Mouse (Mus musculus): Measurements from ENCODE around the gene Dna2. TPM values are rescaled to one million over a fixed set of nuclear protein-coding genes. Genes with fewer than 3 reads are reported as not detected.

Dna2 gene
- polyA plus RNA-seq, 1 experiment from 2014 or later = 29.4 TPM

- peaks cover 68% of the 10 kb centered on the region for H3K36me3 ChIP-seq
- no peak overlapping the region for H3K4me3 ChIP-seq (replicated peaks)
- no peaks in the 10 kb centered on the region for H3K27me3 ChIP-seq
- no peak overlapping the region for H3K9ac ChIP-seq
- ATAC-seq (ENCODE audit: low read depth) = no peak
- H3K4me1 ChIP-seq (replicated peaks) = peaks cover 24% of the 10 kb centered on the region
- DNase-seq = no peak
- 86% methylated on average over 9 of the region's 9 CpGs for WGBS (ENCODE audit: insufficient replicate concordance)
- no peak overlapping the region for H3K4me2 ChIP-seq
- H3K9me3 ChIP-seq (replicated peaks) = no peaks in the 10 kb centered on the region
- no peak overlapping the region for H3K27ac ChIP-seq
These were observed 67.3 kb downstream of the Dna2 start for GRCm38 (mm10) chr10:63014168-63014567.

DNA sequence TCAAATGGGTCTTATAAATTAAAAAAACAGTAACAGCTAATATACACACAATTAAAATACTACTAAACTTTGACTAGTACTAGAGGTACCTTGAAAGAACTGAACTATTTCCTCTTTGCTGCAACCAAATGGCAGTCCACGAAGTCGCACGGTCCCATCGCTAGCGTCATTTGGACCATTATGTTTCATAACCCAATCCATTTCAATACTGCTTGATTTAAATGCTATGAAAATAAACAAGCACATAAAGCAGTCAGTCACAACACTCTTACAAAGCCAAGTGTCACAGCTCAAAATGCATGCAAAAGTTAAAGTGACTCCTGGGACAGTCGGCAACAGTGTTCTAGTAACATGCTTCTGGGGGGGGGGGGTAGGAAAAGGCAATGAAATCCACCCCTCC is 72.5 kb downstream of the Dna2 start:
- 94% methylated on average over 6 of the region's 6 CpGs for WGBS (ENCODE audit: insufficient replicate concordance)
- Histone ChIP-seq H3K27me3 (no peaks in the 10 kb centered on the region), H3K4me3 (replicated peaks) (no peak overlapping the region), H3K9me3 (replicated peaks) (no peaks in the 10 kb centered on the region), H3K36me3 (peaks cover 40% of the 10 kb centered on the region), H3K9ac (no peak overlapping the region), H3K4me2 (no peak overlapping the region), H3K4me1 (replicated peaks) (peaks cover 35% of the 10 kb centered on the region), H3K27ac (no peak overlapping the region)
- DNase-seq = no peak
- no peak for ATAC-seq (ENCODE audit: low read depth)

DNA sequence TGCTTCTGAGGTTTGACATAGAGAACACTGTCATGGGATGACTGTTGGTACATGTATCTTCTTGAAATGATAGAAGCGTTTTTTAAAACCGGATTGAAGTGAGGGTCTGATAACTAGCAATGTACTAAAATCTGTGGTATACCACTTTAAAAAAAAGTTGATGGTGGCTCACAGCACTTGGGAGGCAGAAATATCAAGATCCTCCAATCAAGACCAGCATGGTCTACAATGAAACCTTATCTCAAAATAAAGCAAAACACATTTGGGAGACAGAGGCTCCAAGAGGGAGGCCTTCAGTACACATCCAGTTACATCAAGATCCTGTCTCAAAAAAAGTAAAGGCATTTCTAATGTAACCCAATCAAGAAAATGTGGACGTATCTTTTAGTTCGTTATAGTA is 74.9 kb downstream of the Dna2 start:
- WGBS (ENCODE audit: insufficient replicate concordance) = 20% methylated on average over 4 of the region's 4 CpGs

DNA sequence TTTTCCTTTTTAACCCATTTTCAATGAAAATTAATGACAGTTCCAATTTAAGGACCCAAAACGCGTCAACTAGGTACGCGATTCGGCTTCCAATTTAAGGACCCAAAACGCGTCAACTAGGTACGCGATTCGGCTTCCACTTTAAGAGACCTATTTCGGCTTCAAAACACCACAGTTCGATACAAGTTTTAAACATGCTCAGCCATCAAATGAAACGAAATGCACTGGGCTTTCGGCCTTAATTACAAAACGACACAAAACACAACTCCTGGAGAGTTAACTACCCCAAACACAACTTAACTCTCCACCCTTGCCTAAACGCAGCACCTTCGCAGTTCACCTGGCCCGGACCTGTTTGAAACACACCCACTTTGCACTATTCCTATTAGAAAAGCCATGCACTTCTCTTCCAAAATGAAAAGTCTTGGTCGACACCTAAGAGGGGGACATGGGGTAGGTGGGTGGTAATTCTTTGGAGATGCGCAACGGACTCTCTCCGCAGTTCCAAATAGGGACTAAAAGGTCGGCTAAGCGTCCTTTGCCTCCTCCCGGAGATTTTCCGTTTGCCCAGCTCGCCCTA is 75.8 kb downstream of the Dna2 start:
- Histone ChIP-seq H3K27ac (peak overlapping the region; percentile 97), H3K9ac (peak overlapping the region; percentile 97), H3K9me3 (replicated peaks) (no peaks in the 10 kb centered on the region), H3K4me2 (peak overlapping the region; percentile 78), H3K27me3 (no peaks in the 10 kb centered on the region), H3K36me3 (peaks cover 10% of the 10 kb centered on the region), H3K4me1 (replicated peaks) (peaks cover 48% of the 10 kb centered on the region), H3K4me3 (replicated peaks) (peak overlapping the region; percentile 95)
- WGBS (ENCODE audit: insufficient replicate concordance) = under 1% methylated on average over 27 of the region's 27 CpGs
- no peak for DNase-seq
- no peak for ATAC-seq (ENCODE audit: low read depth)

More for the DNA sequence above, 74.9 kb downstream of the Dna2 start:
- H3K4me3 ChIP-seq (replicated peaks) = peak overlapping the region; percentile 95
- H3K27me3 ChIP-seq = no peaks in the 10 kb centered on the region
- peak overlapping the region; percentile 78 for H3K4me2 ChIP-seq
- H3K9me3 ChIP-seq (replicated peaks) = no peaks in the 10 kb centered on the region
- H3K9ac ChIP-seq = peak overlapping the region; percentile 97
- DNase-seq (peak; percentile 11), ATAC-seq (ENCODE audit: low read depth) (no peak)
- H3K27ac ChIP-seq = no peak overlapping the region
- peaks cover 48% of the 10 kb centered on the region for H3K4me1 ChIP-seq (replicated peaks)
- peaks cover 19% of the 10 kb centered on the region for H3K36me3 ChIP-seq

DNA sequence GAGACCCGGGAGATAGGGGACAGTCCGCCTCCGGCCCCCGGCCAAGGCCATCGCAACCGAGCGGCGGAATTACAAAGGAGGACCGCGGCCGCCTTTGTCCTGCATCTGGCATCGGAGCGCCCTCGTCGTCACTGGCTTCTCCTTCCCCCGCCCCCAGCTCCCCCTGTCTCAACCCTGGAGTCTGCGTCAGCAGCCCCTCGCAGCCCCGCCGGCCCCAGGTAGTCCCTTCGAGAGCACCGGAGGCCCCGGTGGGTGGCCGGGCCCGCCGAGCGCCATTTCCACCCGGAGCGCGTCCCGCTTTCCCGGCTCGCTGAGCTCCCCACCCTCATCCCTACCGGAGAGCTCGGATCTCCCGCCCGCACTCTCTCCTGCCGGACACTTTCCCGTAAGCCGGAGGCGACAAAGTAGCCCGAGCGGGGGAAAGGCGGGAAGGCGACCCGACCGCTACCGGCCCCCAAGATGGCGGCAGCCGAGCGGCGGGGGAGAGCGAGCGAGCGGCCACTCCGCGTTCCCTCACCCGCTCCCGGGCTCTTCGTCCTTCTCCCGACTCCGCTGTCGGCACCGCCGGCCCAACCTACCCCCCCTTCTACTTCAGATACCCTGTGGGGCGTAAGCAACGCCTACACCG is 76.4 kb downstream of the Dna2 start:
- peak overlapping the region; percentile 97 for H3K9ac ChIP-seq
- H3K4me2 ChIP-seq = peak overlapping the region; percentile 78
- DNase-seq (peak; percentile 43), ATAC-seq (ENCODE audit: low read depth) (peak; percentile 15; the same call in 1 of the 2 replicates)
- H3K27me3 ChIP-seq = no peaks in the 10 kb centered on the region
- peak overlapping the region; percentile 97 for H3K27ac ChIP-seq
- no peaks in the 10 kb centered on the region for H3K9me3 ChIP-seq (replicated peaks)
- peaks cover 6% of the 10 kb centered on the region; the same call in 1 of the 2 replicates for H3K36me3 ChIP-seq
- under 1% methylated on average over 68 of the region's 68 CpGs for WGBS (ENCODE audit: insufficient replicate concordance)
- peaks cover 48% of the 10 kb centered on the region for H3K4me1 ChIP-seq (replicated peaks)
- peak overlapping the region; percentile 95 for H3K4me3 ChIP-seq (replicated peaks)

Other genes with a start within 250 kb of the Dna2 start
- 0.30 and 0.42 TPM in 2 replicates for gene Stox1, start 220.9 kb upstream of the Dna2 start, polyA plus RNA-seq (2015; fragmentation: Nextera tagmentation; extraction: Ambion mirVana)
- gene Ccar1, start 154.7 kb upstream of the Dna2 start, polyA plus RNA-seq (2015; fragmentation: Nextera tagmentation; extraction: Ambion mirVana) = 56.2 and 68.4 TPM in 2 replicates
- 1.5 and 2.4 TPM in 2 replicates for gene Tet1, start 38.0 kb upstream of the Dna2 start, polyA plus RNA-seq (2015; fragmentation: Nextera tagmentation; extraction: Ambion mirVana)
- gene Slc25a16, start 26.4 kb upstream of the Dna2 start, polyA plus RNA-seq (2015; fragmentation: Nextera tagmentation; extraction: Ambion mirVana) = 9.4 and 11.4 TPM in 2 replicates
- 2.7 and 3.0 TPM in 2 replicates for gene Rufy2, start 33.2 kb downstream of the Dna2 start, polyA plus RNA-seq (2015; fragmentation: Nextera tagmentation; extraction: Ambion mirVana)
- 25.5 and 29.9 TPM in 2 replicates for gene Hnrnph3, start 77.2 kb downstream of the Dna2 start, polyA plus RNA-seq (2015; fragmentation: Nextera tagmentation; extraction: Ambion mirVana)
- gene Pbld2, start 77.3 kb downstream of the Dna2 start, polyA plus RNA-seq (2015; fragmentation: Nextera tagmentation; extraction: Ambion mirVana) = 1.6 and 1.8 TPM in 2 replicates
- 3.0 and 3.1 TPM in 2 replicates for gene Pbld1, start 113.1 kb downstream of the Dna2 start, polyA plus RNA-seq (2015; fragmentation: Nextera tagmentation; extraction: Ambion mirVana)
- not detected in 2 replicates for gene Atoh7, start 152.6 kb downstream of the Dna2 start, polyA plus RNA-seq (2015; fragmentation: Nextera tagmentation; extraction: Ambion mirVana)

All from liver, embryonic 13.5 days (tissue).